Mouse (Mus musculus) ES-E14 (cell line): Measurements from ENCODE around the gene Cdk4. TPM values are rescaled to one million over a fixed set of nuclear protein-coding genes. Genes with fewer than 3 reads are reported as not detected.

Source experiments
- DNase-seq: peaks from one replicate; pipeline ENCODE4 v3.0.0-alpha.2; 2013; ENCODE audit warnings: low read depth, low spot score
- H3K27ac ChIP-seq: 2 replicates; pipeline ENCODE4 v1.5.1; 2012; ENCODE audit warnings: low read depth, mild to moderate bottlenecking, low read length, moderate library complexity, mixed read lengths; ENCODE audit not compliant: poor library complexity, insufficient read depth, severe bottlenecking
- H3K36me3 ChIP-seq: 2 replicates; pipeline ENCODE4 v1.6.1; 2012; ENCODE audit warnings: mild to moderate bottlenecking, low read length, moderate library complexity, mixed read lengths; ENCODE audit not compliant: control insufficient read depth, poor library complexity, insufficient read depth, severe bottlenecking
- H3K4me1 ChIP-seq, 2 experiments: fragments of 150-350 bp in 1 of 2; sonication (generic) in 1 of 2; 2 replicates each; pipeline ENCODE4 v1.6.1; 2012; ENCODE audit warnings: low read length in 2 of 2, mild to moderate bottlenecking in 1 of 2, mixed read lengths in 1 of 2; ENCODE audit not compliant: control insufficient read depth in 2 of 2, insufficient read depth in 2 of 2, poor library complexity in 1 of 2
- H3K4me3 ChIP-seq, 2 experiments: fragments of 150-350 bp in 1 of 2; sonication (generic) in 1 of 2; 2 replicates each; pipeline ENCODE4 v1.5.1; 2012; ENCODE audit warnings: low read length in 2 of 2, low read depth in 1 of 2, mild to moderate bottlenecking in 1 of 2, mixed read lengths in 1 of 2; ENCODE audit not compliant: insufficient read depth in 1 of 2, poor library complexity in 1 of 2, severe bottlenecking in 1 of 2
- H3K9ac ChIP-seq: 2 replicates; pipeline ENCODE4 v1.6.1; 2012; ENCODE audit warnings: low read depth, mild to moderate bottlenecking, low read length, mixed read lengths; ENCODE audit not compliant: poor library complexity, insufficient read depth, severe bottlenecking
- H3K9me3 ChIP-seq: fragments of 150-350 bp; sonication (generic); 2 replicates; pipeline ENCODE4 v1.6.1; 2012; ENCODE audit warnings: low read depth, mild to moderate bottlenecking, low read length; ENCODE audit not compliant: control insufficient read depth, insufficient read depth
- CHD2 ChIP-seq: IDR thresholded peaks from 2 replicates; pipeline ENCODE4 v1.6.1; 2014; ENCODE audit warnings: mild to moderate bottlenecking, low read depth, low read length, inconsistent platforms
- ZNF384 ChIP-seq: IDR thresholded peaks from 2 replicates; pipeline ENCODE4 v1.6.1; 2012; ENCODE audit warnings: low read depth, low read length, inconsistent platforms
- in situ Hi-C, 2 experiments: fragments of 600-800 bp; cut with MboI; formaldehyde crosslinking; loops; one replicate each; pipeline ENCODE4 v1.15.1; 2025; ENCODE audit warnings: low sequenced_read_pairs in 2 of 2, inconsistent platforms in 1 of 2; ENCODE audit not compliant: unreplicated experiment in 2 of 2
- total RNA-seq: library from RNA; depleted of rRNA; stranded (reverse); fragments of 300-350 nt; gene quantifications from 2 replicates; pipeline ENCODE4 v1.2.3, GENCODE M21; 2012; rRNA removed

Gene Cdk4
- total RNA-seq, 1 experiment, result 522 TPM

DNA sequence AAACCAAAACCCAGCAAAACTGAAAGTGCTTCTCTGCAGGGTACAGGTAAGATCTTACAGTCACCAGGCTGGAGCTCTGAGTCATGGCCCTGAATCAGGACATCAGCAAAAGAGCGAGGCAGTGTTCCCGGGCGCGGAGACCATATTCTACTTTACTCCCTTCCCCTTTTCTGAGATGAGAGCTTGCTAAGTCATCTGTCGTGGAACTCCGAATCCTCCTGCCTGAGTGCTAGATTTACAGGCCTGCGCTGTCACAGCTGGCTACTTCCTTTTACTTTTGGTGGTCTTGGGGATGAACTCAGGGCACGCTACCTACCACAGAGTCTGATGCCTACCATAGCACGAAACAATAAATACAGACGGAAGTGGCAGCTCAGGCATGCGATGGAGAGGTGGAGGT, 51.1 kb downstream of the Cdk4 start:
- in situ Hi-C loops, result no loop called here
- Histone ChIP-seq H3K4me3 (no peak overlapping the region), H3K9ac (no peak overlapping the region), H3K27ac (no peak overlapping the region), H3K4me1 (peaks cover 0 to 10% of the 10 kb centered on the region in 2 experiments; a peak in 2 of 4 replicates), H3K9me3 (no peaks in the 10 kb centered on the region), H3K36me3 (peaks cover 9% of the 10 kb centered on the region; the same call in 1 of the 2 replicates)
- no peak for TF ChIP-seq CHD2
- DNase-seq, result no peak

DNA sequence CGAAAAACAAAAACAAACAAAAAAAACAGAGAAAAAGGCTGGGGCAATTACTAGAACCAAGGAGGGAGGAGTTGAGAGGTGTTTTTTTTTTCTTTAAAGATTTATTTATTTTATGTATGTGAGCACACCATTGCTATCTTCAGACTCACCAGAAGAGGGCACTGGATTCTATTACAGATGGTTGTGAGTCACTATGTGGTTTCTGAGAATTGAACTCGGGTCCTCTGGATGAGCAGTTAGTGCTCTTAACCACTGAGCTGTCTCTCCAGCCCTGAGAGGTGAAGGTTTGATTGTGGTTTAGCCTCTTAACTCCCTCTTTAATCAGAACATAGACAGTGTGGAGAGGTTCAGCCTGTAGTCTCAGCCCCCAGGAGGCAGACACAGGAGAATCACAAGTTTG, 51.7 kb downstream of the Cdk4 start:
- Histone ChIP-seq H3K4me1 (peaks cover 0 to 10% of the 10 kb centered on the region in 2 experiments; a peak in 2 of 4 replicates), H3K9ac (no peak overlapping the region), H3K36me3 (peaks cover 9% of the 10 kb centered on the region; the same call in 1 of the 2 replicates), H3K9me3 (no peaks in the 10 kb centered on the region), H3K4me3 (no peak overlapping the region), H3K27ac (no peak overlapping the region)
- peak; percentile 62; the same call in 1 of the 2 replicates for TF ChIP-seq ZNF384
- no peak for TF ChIP-seq CHD2
- in situ Hi-C loops, result no loop called here
- DNase-seq, result no peak

Other genes starting within 250 kb of the Cdk4 start
- gene Atp23, start 162.2 kb upstream of the Cdk4 start, total RNA-seq, result 12.1 and 12.2 TPM in 2 replicates
- gene Ctdsp2, start 84.8 kb upstream of the Cdk4 start, total RNA-seq, result 28.5 and 38.1 TPM in 2 replicates
- 0.18 and 0.32 TPM in 2 replicates for gene Avil, start 62.8 kb upstream of the Cdk4 start, total RNA-seq
- gene Tsfm, start 32.7 kb upstream of the Cdk4 start, total RNA-seq, result 52.8 and 60.9 TPM in 2 replicates
- gene Mettl1, start 22.1 kb upstream of the Cdk4 start, total RNA-seq, result 20.4 and 21.4 TPM in 2 replicates
- gene Eef1akmt3, start 22.0 kb upstream of the Cdk4 start, total RNA-seq, result 0.11 and 0.49 TPM in 2 replicates
- gene Cyp27b1, start 15.3 kb upstream of the Cdk4 start, total RNA-seq, result 0.40 and 0.74 TPM in 2 replicates
- 4.6 and 8.3 TPM in 2 replicates for gene March9, start 3.4 kb upstream of the Cdk4 start, total RNA-seq
- gene Tspan31, start 6.7 kb downstream of the Cdk4 start, total RNA-seq, result 121 and 154 TPM in 2 replicates
- gene Agap2, start 11.8 kb downstream of the Cdk4 start, total RNA-seq, result 1.4 and 2.0 TPM in 2 replicates
- gene Os9, start 57.6 kb downstream of the Cdk4 start, total RNA-seq, result 29.4 and 48.6 TPM in 2 replicates
- 4.5 and 8.6 TPM in 2 replicates for gene B4galnt1, start 101.7 kb downstream of the Cdk4 start, total RNA-seq
- 7.4 and 12.2 TPM in 2 replicates for gene Slc26a10, start 117.1 kb downstream of the Cdk4 start, total RNA-seq
- 39.2 and 87.7 TPM in 2 replicates for gene Arhgef25, start 126.5 kb downstream of the Cdk4 start, total RNA-seq
- gene Dtx3, start 132.2 kb downstream of the Cdk4 start, total RNA-seq, result 29.5 and 75.5 TPM in 2 replicates
- gene Pip4k2c, start 148.1 kb downstream of the Cdk4 start, total RNA-seq, result 41.7 and 47.4 TPM in 2 replicates
- gene Kif5a, start 199.8 kb downstream of the Cdk4 start, total RNA-seq, result 6.2 and 11.2 TPM in 2 replicates
- gene Dctn2, start 202.8 kb downstream of the Cdk4 start, total RNA-seq, result 139 and 157 TPM in 2 replicates
- gene Mbd6, start 225.5 kb downstream of the Cdk4 start, total RNA-seq, result 15.8 and 18.0 TPM in 2 replicates
- gene Mars, start 248.3 kb downstream of the Cdk4 start, total RNA-seq, result 206 and 377 TPM in 2 replicates